Mouse (Mus musculus): ENCODE measurements around the gene Vsig10.
"Not testable (repeated sequence)": the region's sequence is repeated elsewhere in the genome, so short reads cannot be mapped to it uniquely, and the experiment has no call there.

The Vsig10 gene

DNA sequence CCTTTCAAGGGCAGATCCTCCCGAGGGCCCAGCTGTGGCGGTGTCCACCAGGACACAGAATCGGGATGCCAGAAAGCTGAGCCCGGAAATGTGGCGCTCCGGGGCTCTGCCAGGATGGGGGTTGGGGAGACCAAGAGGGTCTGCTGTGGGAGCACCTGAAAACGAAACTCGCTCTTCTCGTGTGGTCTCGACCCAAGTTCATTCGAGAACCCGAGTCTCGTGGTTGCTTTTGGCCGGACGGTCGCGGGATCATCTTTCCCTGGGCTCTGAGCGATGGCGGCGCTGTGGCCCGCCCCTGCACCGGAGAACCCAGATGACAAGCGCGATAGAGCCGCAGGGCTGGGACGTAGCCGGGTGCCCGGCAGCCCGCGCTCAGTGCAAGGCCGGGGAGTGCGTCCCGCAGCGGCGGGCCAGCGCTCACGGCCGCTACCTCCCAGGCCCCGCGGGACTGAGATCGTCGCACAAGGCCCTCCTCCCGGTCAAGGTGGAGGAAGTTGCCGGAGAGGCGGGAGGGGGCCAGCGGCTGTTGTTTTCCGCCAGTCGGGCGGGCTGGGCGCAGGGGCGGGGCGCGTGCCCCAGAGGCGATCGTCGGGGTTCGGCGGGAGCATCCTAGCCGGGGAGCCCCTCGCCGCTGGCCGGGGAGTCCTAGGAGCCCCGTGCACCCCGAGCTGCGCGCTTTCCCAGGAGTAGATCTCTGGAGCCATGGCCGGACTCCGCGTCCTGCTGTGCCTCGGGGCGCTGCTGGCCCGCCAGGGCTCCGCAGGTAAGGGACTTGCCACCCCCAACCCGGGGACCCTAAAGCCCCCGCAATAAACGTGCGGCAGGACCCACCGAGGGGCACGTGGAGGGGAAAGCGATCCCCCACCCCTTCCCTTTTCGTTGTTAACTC is at the start of gene Vsig10:
Gene Vsig10 (plus strand): TSS at position 343 of the 889 bp plus-strand sequence.
- peak; percentile 28 for DNase-seq

DNA sequence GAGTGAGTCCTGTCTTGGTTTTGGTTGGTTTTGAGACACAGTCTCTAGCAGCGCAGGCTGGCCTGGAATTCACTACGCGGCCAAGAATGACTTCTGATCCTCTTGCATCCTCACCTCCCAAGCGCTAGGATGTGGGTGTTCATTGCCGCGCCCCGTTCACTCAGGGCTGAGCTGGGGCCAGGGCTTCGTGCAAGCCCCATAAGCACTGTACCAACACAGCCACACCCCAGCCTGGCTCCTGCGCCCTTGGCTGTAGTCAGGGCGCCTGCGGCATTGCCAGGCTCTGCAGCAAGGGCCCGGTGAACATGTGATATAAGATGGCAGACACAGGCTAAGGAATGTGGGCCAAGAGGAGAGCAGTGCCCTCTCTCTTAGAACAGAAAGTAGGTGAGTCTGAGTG is 49.5 kb upstream of the Vsig10 start:
- DNase-seq, result no peak

GRCm38 (mm10) chr5:117271945-117272344 is 46.9 kb upstream of the Vsig10 start:
- no peak for DNase-seq

DNA sequence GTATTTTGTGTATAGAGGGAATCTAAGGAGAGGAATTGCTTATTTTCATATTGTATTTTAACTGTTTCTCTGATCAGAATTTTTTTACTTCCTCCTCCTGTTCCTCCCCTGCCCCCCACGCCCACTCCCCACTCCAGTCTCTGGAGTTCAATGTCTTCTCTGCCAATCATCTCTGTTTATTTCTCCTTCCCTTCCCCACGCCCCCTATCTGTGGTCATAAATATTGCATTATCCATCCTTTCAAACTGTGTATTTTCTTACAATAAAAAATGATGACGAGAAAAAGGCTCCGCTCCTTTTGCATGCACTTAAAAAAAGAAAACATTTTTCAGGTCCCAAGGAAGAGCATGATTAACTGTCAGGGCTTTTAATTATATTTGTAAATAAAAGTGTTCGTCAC is 44.1 kb upstream of the Vsig10 start:
- DNase-seq, result peak; percentile 20

GRCm38 (mm10) chr5:117277784-117278183 is 41.1 kb upstream of the Vsig10 start:
- DNase-seq, result no peak

- no peak for DNase-seq
These were observed 39.8 kb upstream of the Vsig10 start for GRCm38 (mm10) chr5:117278809-117279668.

GRCm38 (mm10) chr5:117279669-117280050 is 39.2 kb upstream of the Vsig10 start:
- DNase-seq, result no peak

GRCm38 (mm10) chr5:117281536-117281935 is 37.3 kb upstream of the Vsig10 start:
- DNase-seq, result no peak

DNA sequence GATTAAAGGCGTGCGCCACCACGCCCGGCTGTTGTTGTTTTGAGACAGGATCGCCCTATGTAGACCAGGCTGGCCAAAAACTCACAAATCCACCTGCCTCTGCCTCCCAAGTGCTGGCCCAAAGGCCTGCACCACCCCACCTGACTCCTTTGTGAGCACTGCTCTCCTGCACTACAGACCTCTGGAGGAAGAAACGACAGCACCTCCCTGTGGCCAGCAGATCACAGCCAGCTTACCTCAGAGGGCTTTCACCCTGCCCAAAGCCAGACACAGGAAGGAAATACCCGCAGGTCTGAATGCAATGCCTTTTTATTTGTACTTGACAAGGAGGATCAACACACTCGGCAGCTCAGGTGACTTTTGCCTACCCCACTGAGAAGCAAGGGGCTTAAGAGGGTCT is 36.5 kb upstream of the Vsig10 start:
- DNase-seq, result no peak

GRCm38 (mm10) chr5:117284029-117284428 is 34.9 kb upstream of the Vsig10 start:
- DNase-seq, result no peak

DNA sequence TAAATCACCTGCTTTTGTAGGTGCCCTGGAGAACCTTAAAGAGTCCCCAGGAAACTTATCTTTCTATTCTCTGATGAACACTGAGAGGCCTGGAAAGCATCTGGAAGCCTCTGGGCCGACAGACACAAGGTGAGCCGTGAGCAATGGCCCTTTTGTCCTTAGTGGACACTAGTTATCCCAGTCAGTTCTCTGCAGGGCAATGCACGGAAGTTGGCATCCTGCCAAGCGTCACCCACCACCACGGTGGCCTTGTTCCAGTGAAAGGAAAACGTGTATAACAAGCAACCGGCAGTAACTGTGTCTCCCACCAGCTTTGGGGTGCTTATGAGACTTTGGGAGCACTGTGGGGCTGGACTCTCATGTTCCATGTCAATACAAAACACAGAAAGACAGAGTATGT is 34.2 kb upstream of the Vsig10 start:
- DNase-seq, result no peak

GRCm38 (mm10) chr5:117285266-117285665 is 33.6 kb upstream of the Vsig10 start:
- DNase-seq, result no peak

DNA sequence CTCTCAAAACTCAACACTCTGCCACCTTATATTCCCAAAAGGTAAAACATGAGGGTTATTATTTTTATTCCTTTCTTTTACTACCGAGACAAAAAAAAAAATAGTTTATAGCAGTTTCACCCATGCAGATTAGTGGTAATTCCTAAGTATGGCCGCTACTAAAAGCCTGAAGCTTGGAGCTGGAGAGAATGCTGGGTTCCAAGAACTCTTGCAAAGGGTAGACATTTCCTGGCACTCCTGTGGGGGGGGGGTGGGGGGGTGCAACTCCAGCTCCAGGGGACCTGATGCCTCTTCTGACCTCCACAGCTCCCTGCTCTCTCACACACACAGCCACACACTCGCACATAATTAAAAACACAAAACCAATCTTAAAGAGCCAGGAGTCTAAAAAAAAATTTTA is 32.6 kb upstream of the Vsig10 start:
- no peak for DNase-seq

GRCm38 (mm10) chr5:117286831-117287822 is 31.8 kb upstream of the Vsig10 start, which contains the start of gene Pebp1:
Gene Pebp1, minus strand, starts transcription at chr5:117287625.
- DNase-seq, result peak; percentile 96

- DNase-seq, result no peak
These were observed 29.2 kb upstream of the Vsig10 start for GRCm38 (mm10) chr5:117289646-117290045.

DNA sequence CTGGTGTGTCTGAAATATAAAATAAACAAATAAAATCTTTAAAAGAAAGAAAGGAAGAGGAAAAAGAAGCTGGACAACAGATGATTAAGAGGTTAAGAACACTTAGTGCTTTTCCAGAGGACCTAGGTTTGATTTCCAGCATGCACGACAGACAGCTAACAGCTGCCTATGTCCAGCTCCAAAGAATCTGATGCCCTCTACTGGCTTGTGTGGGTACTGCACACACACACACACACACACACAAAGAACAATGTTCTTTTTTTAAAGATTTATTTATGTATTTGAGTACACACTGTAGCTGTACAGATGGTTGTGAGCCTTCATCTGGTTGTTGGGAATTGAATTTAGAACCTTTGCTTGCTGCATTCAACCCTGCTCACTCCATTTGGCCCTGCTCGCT is 28.8 kb upstream of the Vsig10 start:
- DNase-seq, result no peak

GRCm38 (mm10) chr5:117291312-117291711 is 27.6 kb upstream of the Vsig10 start:
- no peak for DNase-seq

DNA sequence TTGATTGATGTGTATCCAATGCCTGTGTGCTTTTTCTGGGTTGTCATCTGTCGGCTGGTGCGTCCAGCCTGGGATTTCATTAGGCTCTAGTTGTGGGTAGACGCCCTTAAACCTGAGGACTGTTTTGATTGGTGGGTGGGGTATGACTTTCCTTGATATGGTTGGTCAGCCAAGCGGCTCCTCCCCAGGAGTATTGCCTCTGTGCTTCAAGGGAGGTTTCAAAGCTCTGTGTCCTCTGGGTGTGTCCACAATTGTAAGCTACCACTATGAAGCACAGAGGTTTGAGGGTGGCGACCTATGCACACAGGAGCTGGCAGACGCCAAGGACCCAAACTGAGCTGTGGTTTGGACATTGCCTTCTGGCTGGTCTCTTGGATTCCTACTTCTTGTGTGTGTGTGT is 26.3 kb upstream of the Vsig10 start:
- no peak for DNase-seq

DNA sequence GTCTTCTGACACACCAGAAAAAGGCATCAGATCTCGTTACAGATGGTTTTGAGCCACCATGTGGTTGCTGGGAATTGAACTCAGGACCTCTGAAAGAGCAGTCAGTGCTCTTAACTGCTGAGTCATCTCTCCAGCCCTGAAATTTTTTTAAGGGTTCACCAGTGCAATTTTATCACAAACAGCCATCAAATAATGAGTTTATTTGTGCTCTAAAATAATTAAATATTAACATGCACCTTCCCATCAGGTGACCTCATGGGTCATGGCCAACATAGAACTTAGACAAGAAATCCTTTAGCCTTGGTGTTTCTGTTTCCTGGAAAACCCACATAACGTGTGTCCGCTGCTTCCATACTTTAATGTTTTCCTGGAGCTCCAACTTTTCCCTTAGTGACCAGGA is 25.1 kb upstream of the Vsig10 start:
- DNase-seq, result not testable (repeated sequence)

GRCm38 (mm10) chr5:117295011-117295410 is 23.9 kb upstream of the Vsig10 start:
- DNase-seq, result no peak

DNA sequence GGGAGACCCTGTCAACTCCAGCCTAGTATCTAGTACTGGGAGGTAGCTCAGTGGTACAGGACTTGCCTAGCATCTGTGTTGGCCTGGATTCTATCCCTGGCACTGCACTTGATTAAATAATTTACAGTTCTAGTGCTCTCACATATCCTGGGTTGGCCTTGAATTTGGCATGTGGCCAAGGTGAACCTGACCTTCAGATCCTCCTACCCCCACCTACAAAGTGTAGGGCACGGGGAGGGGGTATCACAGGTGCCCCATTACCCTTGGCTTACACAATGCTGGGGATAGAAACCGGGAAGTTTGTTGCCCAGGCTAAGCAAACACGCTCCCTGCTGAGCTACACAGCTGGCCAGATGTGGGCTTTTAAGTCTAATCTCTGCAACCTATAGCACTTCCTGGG is 16.0 kb upstream of the Vsig10 start:
- DNase-seq, result no peak
